Mouse (Mus musculus) CH12.LX (cell line): ENCODE measurements around the gene Angel1. TPM values are rescaled to one million over a fixed set of nuclear protein-coding genes. Genes with fewer than 3 reads are reported as not detected.

ENCODE experiments used
- DNase-seq: peaks from one replicate; pipeline ENCODE4 v3.0.0-alpha.2; 2013; ENCODE audit errors: extremely low read depth
- H3K27ac ChIP-seq: 2 replicates; pipeline ENCODE4 v1.5.1; 2012; ENCODE audit warnings: low read depth, mild to moderate bottlenecking, control low read depth, moderate library complexity; ENCODE audit not compliant: insufficient read depth
- H3K27me3 ChIP-seq: replicated peaks from 2 replicates; pipeline ENCODE3; 2012; ENCODE audit warnings: inconsistent platforms
- H3K36me3 ChIP-seq, 2 experiments: replicated peaks in 1 of 2; 2 replicates each; pipeline versions ENCODE3 to v1.6.1; 2012; ENCODE audit warnings: inconsistent platforms in 1 of 2, low read length in 1 of 2, mild to moderate bottlenecking in 1 of 2, mixed read lengths in 1 of 2, moderate library complexity in 1 of 2; ENCODE audit not compliant: control insufficient read depth in 1 of 2, insufficient read depth in 1 of 2
- H3K4me1 ChIP-seq, 2 experiments: 2 replicates each; pipeline ENCODE4 v1.6.1; 2012; ENCODE audit warnings: inconsistent platforms in 1 of 2, moderate library complexity in 1 of 2; ENCODE audit not compliant: insufficient read depth in 2 of 2, control insufficient read depth in 1 of 2
- H3K4me2 ChIP-seq: 2 replicates; pipeline ENCODE4 v1.6.1; 2012; ENCODE audit warnings: low read depth, mild to moderate bottlenecking, control low read depth; ENCODE audit not compliant: poor library complexity, insufficient read depth, severe bottlenecking
- H3K4me3 ChIP-seq, 3 experiments: fragments of 150-350 bp in 1 of 3; sonication (generic) in 1 of 3; replicated peaks in 1 of 3; 2 replicates each; pipeline versions ENCODE3 to v1.5.1; 2011 to 2012; ENCODE audit warnings: low read depth in 2 of 3, low read length in 2 of 3, mild to moderate bottlenecking in 2 of 3, moderate library complexity in 2 of 3, control low read depth in 1 of 3, improper control_type of control experiment in 1 of 3, inconsistent platforms in 1 of 3, mixed read lengths in 1 of 3; ENCODE audit not compliant: poor library complexity in 1 of 3
- H3K79me2 ChIP-seq: replicated peaks from 2 replicates; pipeline ENCODE4 v1.6.1; 2012; ENCODE audit warnings: mild to moderate bottlenecking, moderate library complexity; ENCODE audit not compliant: control insufficient read depth, poor library complexity, insufficient read depth, severe bottlenecking; ENCODE audit errors: extremely low read depth
- H3K9ac ChIP-seq: 2 replicates; pipeline ENCODE4 v1.6.1; 2012; ENCODE audit warnings: low read depth, mild to moderate bottlenecking, control low read depth, moderate library complexity; ENCODE audit not compliant: insufficient read depth
- H3K9me3 ChIP-seq: replicated peaks from 2 replicates; pipeline ENCODE3; 2012; ENCODE audit warnings: low read length, inconsistent platforms, mixed read lengths
- CHD2 ChIP-seq: IDR thresholded peaks from 2 replicates; pipeline ENCODE4 v1.6.1; 2011; ENCODE audit warnings: low read length, improper control_type of control experiment
- CTCF ChIP-seq, 2 experiments: IDR thresholded peaks in 1 of 2; conservative IDR thresholded peaks in 1 of 2; 2 replicates each; pipeline ENCODE4 v1.5.1; 2011 to 2012; ENCODE audit warnings: low read depth in 2 of 2, low read length in 2 of 2, improper control_type of control experiment in 1 of 2, inconsistent platforms in 1 of 2, mild to moderate bottlenecking in 1 of 2, moderate library complexity in 1 of 2
- E2F4 ChIP-seq: IDR thresholded peaks from 2 replicates; pipeline ENCODE4 v1.6.1; 2011; ENCODE audit warnings: low read depth, low read length, improper control_type of control experiment; ENCODE audit not compliant: insufficient replicate concordance
- ELF1 ChIP-seq: IDR thresholded peaks from 2 replicates; pipeline ENCODE4 v1.6.1; 2014; ENCODE audit warnings: low read depth, mild to moderate bottlenecking, inconsistent platforms, low read length, improper control_type of control experiment
- EP300 ChIP-seq: IDR thresholded peaks from 2 replicates; pipeline ENCODE4 v1.6.1; 2011; ENCODE audit warnings: low read length, improper control_type of control experiment
- ETS1 ChIP-seq: conservative IDR thresholded peaks from 2 replicates; pipeline ENCODE4 v1.6.1; 2012; ENCODE audit warnings: low read depth, mild to moderate bottlenecking, inconsistent platforms, low read length, improper control_type of control experiment, moderate library complexity
- JUND ChIP-seq: conservative IDR thresholded peaks from 2 replicates; pipeline ENCODE4 v1.6.1; 2011; ENCODE audit warnings: low read depth, low read length, improper control_type of control experiment
- KAT2A ChIP-seq: IDR thresholded peaks from 2 replicates; pipeline ENCODE4 v1.6.1; 2012; ENCODE audit warnings: low read length, improper control_type of control experiment, inconsistent platforms; ENCODE audit not compliant: insufficient replicate concordance
- SMC3 ChIP-seq: IDR thresholded peaks from 2 replicates; pipeline ENCODE4 v1.6.1; 2011; ENCODE audit warnings: low read depth, low read length, improper control_type of control experiment
- TCF12 ChIP-seq: IDR thresholded peaks from 2 replicates; pipeline ENCODE4 v1.6.1; 2014; ENCODE audit warnings: low read depth, mild to moderate bottlenecking, inconsistent platforms, low read length, improper control_type of control experiment
- USF1 ChIP-seq: IDR thresholded peaks from 2 replicates; pipeline ENCODE4 v1.6.1; 2014; ENCODE audit warnings: low read depth, mild to moderate bottlenecking, inconsistent platforms, low read length, improper control_type of control experiment
- USF2 ChIP-seq: conservative IDR thresholded peaks from 2 replicates; pipeline ENCODE4 v1.6.1; 2011; ENCODE audit warnings: low read depth, low read length, improper control_type of control experiment
- ZMIZ1 ChIP-seq: IDR thresholded peaks from 2 replicates; pipeline ENCODE4 v1.6.1; 2012; ENCODE audit warnings: low read depth, mild to moderate bottlenecking, inconsistent platforms, low read length, improper control_type of control experiment
- dilution Hi-C: fragments of 300-500 bp; cut with MboI; formaldehyde crosslinking; loops from 2 replicates; pipeline ENCODE4 v1.14.3; 2020; ENCODE audit warnings: low sequenced_read_pairs; ENCODE audit not compliant: extremely low pct_unique_long_range_greater_than_20kb, extremely low pct_ligation_motif_present
- in situ Hi-C: fragments of 300-500 bp; cut with MboI; formaldehyde crosslinking; loops from 3 replicates; pipeline ENCODE4 v1.14.3; 2019; ENCODE audit warnings: low sequenced_read_pairs, low pct_ligation_motif_present, low pct_unique_long_range_greater_than_20kb, mixed read lengths
- polyA plus RNA-seq: library from polyadenylated mRNA; unstranded; fragments of >175 nt; gene quantifications from 2 replicates; pipeline ENCODE4 v1.2.1, GENCODE M21; 2012; ENCODE audit warnings: low read depth; ENCODE audit not compliant: insufficient read length
- total RNA-seq, 2 experiments: library from RNA; depleted of rRNA; stranded (reverse); fragments of 300-350 nt in 1 of 2; fragments of >200 nt in 1 of 2; gene quantifications; 2 replicates each; pipeline ENCODE4 v1.2.3; 2012 to 2014

The Angel1 gene
- total and polyA plus RNA-seq, 3 experiments = 1.0 to 9.3 (median 2.9) TPM

DNA sequence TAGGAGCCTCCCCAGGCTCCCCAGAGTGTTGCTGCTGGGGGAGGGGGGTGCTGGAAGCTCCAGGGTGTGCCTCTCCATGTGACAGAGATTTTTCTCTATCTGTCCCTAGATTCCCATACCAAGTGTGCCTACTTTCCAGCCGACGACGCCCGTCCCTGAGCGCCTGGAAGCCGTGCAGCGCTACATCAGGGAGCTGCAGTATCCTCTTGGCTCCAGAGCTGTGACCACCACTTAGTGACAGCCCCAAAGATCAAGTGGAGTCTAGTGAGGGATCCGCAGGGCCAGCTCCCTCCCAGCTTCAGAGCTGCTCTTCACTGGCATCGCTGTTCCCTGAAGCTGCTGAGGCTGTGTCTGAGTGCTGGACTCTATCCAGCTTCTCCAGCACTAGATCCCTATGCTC, 41.0 kb downstream of the Angel1 start:
- Histone ChIP-seq H3K4me3 (no peak overlapping the region), H3K4me2 (no peak overlapping the region), H3K9ac (no peak overlapping the region), H3K79me2 (no peaks in the 10 kb centered on the region), H3K27ac (no peak overlapping the region), H3K4me1 (peaks cover 29 to 72% of the 10 kb centered on the region in 2 experiments), H3K36me3 (peaks cover 0 to 6% of the 10 kb centered on the region in 2 experiments), H3K27me3 (no peaks in the 10 kb centered on the region), H3K9me3 (no peaks in the 10 kb centered on the region)
- no peak for TF ChIP-seq CTCF (conservative IDR thresholded peaks at IDR 0.05 in 1 of 2, IDR thresholded peaks at IDR 0.05 in 1 of 2; ENCODE audit: low read depth in 2 of 2, low read length in 2 of 2)
- TF ChIP-seq SMC3 = no peak
- TF ChIP-seq ELF1 = no peak
- no peak for TF ChIP-seq ETS1
- TF ChIP-seq USF1 = no peak
- TF ChIP-seq CHD2 = no peak
- no peak for TF ChIP-seq TCF12
- no peak for TF ChIP-seq JUND
- TF ChIP-seq USF2 = no peak
- TF ChIP-seq KAT2A = no peak
- TF ChIP-seq EP300 = no peak
- no peak for DNase-seq
- in situ Hi-C loops = no loop called here
- dilution Hi-C loops = no loop called here

DNA sequence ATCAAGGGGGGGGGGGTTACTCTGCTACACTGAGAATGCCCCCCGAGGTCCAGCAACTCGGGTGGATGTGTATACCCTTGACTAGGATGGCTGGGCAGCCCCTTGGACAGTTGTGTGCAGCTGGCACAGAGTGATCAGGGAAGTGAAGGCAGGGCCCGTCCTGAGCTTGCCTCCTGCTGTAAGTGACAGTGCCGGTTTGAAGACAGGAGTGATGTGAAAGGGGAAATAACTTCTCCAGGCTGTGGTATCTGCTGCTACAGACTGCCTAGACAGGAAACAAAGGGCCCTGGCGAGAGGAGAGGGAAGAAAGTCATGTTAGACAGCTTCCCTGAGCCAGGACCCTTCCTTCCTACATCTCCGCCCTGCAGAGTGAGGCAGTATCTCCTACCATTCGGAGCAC, 42.6 kb downstream of the Angel1 start:
- H3K27me3 ChIP-seq = no peaks in the 10 kb centered on the region
- no peak overlapping the region for H3K27ac ChIP-seq
- in situ Hi-C loops (no loop called here), dilution Hi-C loops (no loop called here)
- no peaks in the 10 kb centered on the region for H3K9me3 ChIP-seq
- H3K79me2 ChIP-seq = no peaks in the 10 kb centered on the region
- H3K4me3 ChIP-seq = no peak overlapping the region
- TF ChIP-seq ZMIZ1 = no peak
- TF ChIP-seq, all 38 proteins: peak for 0
- no peak overlapping the region for H3K4me2 ChIP-seq
- H3K36me3 ChIP-seq = peaks cover 0 to 1% of the 10 kb centered on the region in 2 experiments
- H3K4me1 ChIP-seq = peaks cover 31 to 77% of the 10 kb centered on the region in 2 experiments
- DNase-seq = peak; percentile 46
- no peak overlapping the region for H3K9ac ChIP-seq

DNA sequence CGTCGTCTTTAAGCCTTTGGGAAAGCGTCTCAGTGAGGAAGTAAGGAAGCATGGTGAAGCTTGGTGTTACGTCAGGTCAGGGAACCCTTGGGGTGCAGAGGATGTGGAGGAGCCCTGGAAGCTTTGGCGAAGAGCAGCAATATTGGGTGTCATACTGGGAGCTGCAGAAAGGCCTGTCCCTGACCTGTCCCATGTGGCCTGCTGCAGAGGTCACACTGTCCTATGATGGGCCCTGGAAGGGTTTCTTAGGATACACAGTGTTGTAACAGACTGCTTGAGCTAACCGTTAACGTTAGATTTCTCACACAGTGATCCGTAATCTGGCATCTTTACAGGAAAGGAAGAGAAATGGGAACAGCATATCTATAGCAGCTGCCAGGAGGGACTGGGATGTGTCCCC, 44.1 kb downstream of the Angel1 start:
- Histone ChIP-seq H3K9me3 (no peaks in the 10 kb centered on the region), H3K4me2 (no peak overlapping the region), H3K36me3 (no peaks in the 10 kb centered on the region), H3K27ac (no peak overlapping the region), H3K4me1 (peaks cover 29 to 76% of the 10 kb centered on the region in 2 experiments), H3K9ac (no peak overlapping the region), H3K27me3 (no peaks in the 10 kb centered on the region), H3K79me2 (no peaks in the 10 kb centered on the region), H3K4me3 (no peak overlapping the region)
- dilution Hi-C loops = no loop called here
- DNase-seq = no peak
- in situ Hi-C loops = no loop called here
- TF ChIP-seq E2F4 = no peak
